Mouse (Mus musculus): Measurements from ENCODE around the gene Cldn9.

Cldn9 gene

GRCm38 (mm10) chr17:23683856-23684672 is at the start of gene Cldn9:
Gene Cldn9 (minus strand): TSS chr17:23684026.
- DNase-seq (ENCODE audit: inconsistent ontology term): no peak

GRCm38 (mm10) chr17:23730441-23730840 is 46.6 kb upstream of the Cldn9 start:
- DNase-seq (ENCODE audit: inconsistent ontology term): no peak

GRCm38 (mm10) chr17:23726758-23727142 is 42.9 kb upstream of the Cldn9 start:
- peak; percentile 96 for DNase-seq (ENCODE audit: inconsistent ontology term)

GRCm38 (mm10) chr17:23725999-23726757 is 42.4 kb upstream of the Cldn9 start, which contains the start of gene Pkmyt1:
Gene Pkmyt1 (plus strand): TSS chr17:23726336.
- DNase-seq (ENCODE audit: inconsistent ontology term): peak; percentile 95

GRCm38 (mm10) chr17:23725477-23725876 is 41.7 kb upstream of the Cldn9 start:
- DNase-seq (ENCODE audit: inconsistent ontology term): no peak

- DNase-seq (ENCODE audit: inconsistent ontology term): no peak
These were observed 38.7 kb upstream of the Cldn9 start, which contains the start of gene 1520401A03Rik for GRCm38 (mm10) chr17:23722376-23723125. Gene 1520401A03Rik (minus strand): TSS chr17:23722783.

GRCm38 (mm10) chr17:23721886-23722285 is 38.1 kb upstream of the Cldn9 start:
- no peak for DNase-seq (ENCODE audit: inconsistent ontology term)

GRCm38 (mm10) chr17:23719455-23719854 is 35.6 kb upstream of the Cldn9 start:
- no peak for DNase-seq (ENCODE audit: inconsistent ontology term)

GRCm38 (mm10) chr17:23717003-23717402 is 33.2 kb upstream of the Cldn9 start:
- no peak for DNase-seq (ENCODE audit: inconsistent ontology term)

- DNase-seq (ENCODE audit: inconsistent ontology term): peak; percentile 62
These were observed 22.4 kb upstream of the Cldn9 start for GRCm38 (mm10) chr17:23706212-23706611.

- DNase-seq (ENCODE audit: inconsistent ontology term): no peak
These were observed 21.8 kb upstream of the Cldn9 start for GRCm38 (mm10) chr17:23705525-23706104.

- DNase-seq (ENCODE audit: inconsistent ontology term): no peak
These were observed 20.9 kb upstream of the Cldn9 start for GRCm38 (mm10) chr17:23704741-23705140.

GRCm38 (mm10) chr17:23703301-23703700 is 19.5 kb upstream of the Cldn9 start:
- DNase-seq (ENCODE audit: inconsistent ontology term): no peak

GRCm38 (mm10) chr17:23700079-23700478 is 16.3 kb upstream of the Cldn9 start:
- DNase-seq (ENCODE audit: inconsistent ontology term): peak; percentile 94

GRCm38 (mm10) chr17:23699131-23700077 is 15.6 kb upstream of the Cldn9 start:
- peak; percentile 65 for DNase-seq (ENCODE audit: inconsistent ontology term)

- DNase-seq (ENCODE audit: inconsistent ontology term): no peak
These were observed 12.0 kb upstream of the Cldn9 start for GRCm38 (mm10) chr17:23695801-23696200.

- no peak for DNase-seq (ENCODE audit: inconsistent ontology term)
These were observed 10.7 kb upstream of the Cldn9 start for GRCm38 (mm10) chr17:23694491-23694890.

GRCm38 (mm10) chr17:23683226-23683625 is 600 bp downstream of the Cldn9 start:
- no peak for DNase-seq (ENCODE audit: inconsistent ontology term)

- DNase-seq (ENCODE audit: inconsistent ontology term): no peak
These were observed 1.3 kb downstream of the Cldn9 start for GRCm38 (mm10) chr17:23682530-23682929.

GRCm38 (mm10) chr17:23682092-23682491 is 1.7 kb downstream of the Cldn9 start:
- no peak for DNase-seq (ENCODE audit: inconsistent ontology term)

Measured in Muller cell, postnatal 12 days (primary cell).